Mouse (Mus musculus) heart, adult 2 months (tissue): ENCODE data around the gene Enpep.

ENCODE experiments used
- CTCF ChIP-seq: fragments of 200-600 bp; IDR thresholded peaks from 2 replicates; pipeline ENCODE4 v1.8.1; 2022; ENCODE audit warnings: antibody characterized with exemption, mild to moderate bottlenecking, moderate library complexity
- EP300 ChIP-seq: fragments of 200-500 bp; IDR thresholded peaks from 2 replicates; pipeline ENCODE4 v1.6.1; 2011; ENCODE audit warnings: low read depth, low read length, control low read depth; ENCODE audit not compliant: insufficient read depth
- POLR2A ChIP-seq: fragments of 200-500 bp; IDR thresholded peaks from 2 replicates; pipeline ENCODE4 v1.6.1; 2011; ENCODE audit warnings: mild to moderate bottlenecking, low read depth, low read length, control low read depth; ENCODE audit not compliant: insufficient read depth

DNA sequence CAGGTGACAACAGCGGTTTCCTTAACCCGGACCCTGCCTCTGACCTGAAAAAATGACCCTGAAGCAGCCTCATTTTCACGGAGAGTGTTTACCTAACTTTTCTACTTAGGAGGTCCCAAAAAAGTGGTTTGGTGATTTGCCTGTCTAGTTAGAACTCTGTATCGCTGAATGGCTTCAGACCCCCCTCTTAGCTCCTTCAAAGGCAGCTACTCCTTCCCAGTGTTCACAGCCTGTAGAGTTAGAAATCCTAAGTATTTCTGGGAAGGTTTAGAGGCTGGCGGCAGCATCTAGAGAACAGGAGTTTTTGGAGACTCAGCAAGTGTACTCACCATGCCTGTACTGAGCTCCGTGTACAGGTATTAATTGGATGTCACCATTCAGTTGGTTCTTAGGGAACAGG, 105.8 kb downstream of the Enpep start:
- TF ChIP-seq CTCF (no peak), POLR2A (no peak), EP300 (no peak)
